Mouse (Mus musculus) thymus, postnatal 25 days (tissue): ENCODE data around the gene Znhit1.
"Not testable (repeated sequence)": the region's sequence is repeated elsewhere in the genome, so short reads cannot be mapped to it uniquely, and the experiment has no call there.

ENCODE experiments used
- DNase-seq: peaks from one replicate; pipeline ENCODE4 v3.0.0; 2022

The Znhit1 gene

DNA sequence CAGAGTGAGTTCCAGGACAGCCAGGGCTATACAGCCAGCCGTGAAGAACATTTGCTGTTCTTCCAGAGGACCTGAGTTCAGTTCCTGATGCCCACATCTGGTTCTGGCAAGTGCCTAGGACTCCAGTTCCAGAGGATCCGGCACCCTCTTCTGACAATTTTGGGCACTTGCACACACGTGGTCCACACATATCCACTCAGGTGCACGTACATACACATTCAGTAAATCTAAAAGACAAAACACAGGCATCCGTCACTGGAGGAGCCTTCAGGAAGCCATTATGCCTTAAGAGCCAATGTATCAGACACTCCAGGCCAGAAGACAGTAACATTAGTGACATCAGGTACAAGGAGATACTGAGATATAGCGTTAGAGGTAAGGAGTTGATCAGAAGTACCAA, 37.3 kb downstream of the Znhit1 start:
- no peak for DNase-seq

- DNase-seq = not testable (repeated sequence)
Observed at GRCm38 (mm10) chr5:136949551-136950336, 38.1 kb downstream of the Znhit1 start.

DNA sequence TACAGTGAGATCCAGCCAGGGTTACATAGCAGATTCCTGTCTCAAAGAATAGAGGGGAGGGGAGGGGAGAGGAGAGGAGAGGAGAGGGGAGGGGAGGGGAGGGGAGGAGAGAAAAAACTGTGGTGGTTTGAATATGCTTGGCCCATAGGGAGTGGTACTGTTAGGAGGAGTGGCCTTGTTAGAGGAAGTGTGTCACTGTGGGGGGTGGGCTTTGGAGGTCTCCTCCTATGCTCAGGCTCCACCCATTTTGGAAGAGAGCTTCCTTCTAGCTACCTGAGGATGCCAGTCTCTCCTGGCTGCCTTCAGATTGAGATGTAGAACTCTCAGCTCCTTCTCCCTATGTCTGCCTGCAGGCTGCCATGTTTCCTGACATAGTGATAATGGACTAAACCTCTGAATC, 39.9 kb downstream of the Znhit1 start:
- no peak for DNase-seq

- no peak for DNase-seq
Observed at GRCm38 (mm10) chr5:136945084-136945483, 42.7 kb downstream of the Znhit1 start.

- no peak for DNase-seq
Observed at GRCm38 (mm10) chr5:136943382-136943781, 44.4 kb downstream of the Znhit1 start.

DNA sequence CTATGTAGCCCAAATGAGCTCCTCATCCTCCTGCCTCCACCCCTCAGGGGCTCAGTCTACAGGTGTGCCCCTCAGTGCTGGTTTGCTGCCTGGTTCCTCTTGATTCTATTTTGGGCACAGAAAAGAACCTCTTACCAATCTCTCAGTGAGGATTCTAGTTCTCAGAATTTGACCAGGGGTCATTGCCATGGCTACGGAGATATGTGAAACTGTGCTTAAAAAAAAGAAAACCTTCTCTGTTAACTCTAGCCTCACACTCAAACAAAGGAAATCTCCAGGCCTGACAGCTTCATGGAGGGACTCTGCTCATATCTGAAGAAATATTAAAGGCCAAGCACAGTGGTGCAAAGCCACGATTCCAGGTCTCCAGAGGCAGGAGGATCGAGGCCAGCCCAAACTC, 45.0 kb downstream of the Znhit1 start:
- DNase-seq = no peak

GRCm38 (mm10) chr5:136940845-136941560, 46.8 kb downstream of the Znhit1 start:
- DNase-seq = no peak

DNA sequence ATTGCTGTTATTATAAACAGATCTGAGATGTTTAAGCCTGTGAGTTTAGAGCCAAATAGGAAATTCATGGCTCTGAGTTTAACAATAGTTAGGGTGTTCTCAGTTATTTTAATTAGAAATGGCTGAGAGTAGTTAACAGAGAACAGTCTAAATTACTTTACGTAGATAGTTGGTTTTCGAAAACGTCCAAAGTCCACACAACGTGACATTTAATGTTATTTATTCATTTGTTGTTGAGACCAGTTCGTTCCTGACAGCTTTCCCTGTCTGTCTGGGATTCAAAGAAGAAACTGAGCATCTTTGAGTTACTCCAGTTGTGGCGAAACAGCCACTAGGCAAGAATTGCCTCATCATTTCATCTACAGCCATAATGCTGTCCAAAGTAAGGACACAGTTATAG, 47.8 kb downstream of the Znhit1 start:
- DNase-seq = not testable (repeated sequence)

DNA sequence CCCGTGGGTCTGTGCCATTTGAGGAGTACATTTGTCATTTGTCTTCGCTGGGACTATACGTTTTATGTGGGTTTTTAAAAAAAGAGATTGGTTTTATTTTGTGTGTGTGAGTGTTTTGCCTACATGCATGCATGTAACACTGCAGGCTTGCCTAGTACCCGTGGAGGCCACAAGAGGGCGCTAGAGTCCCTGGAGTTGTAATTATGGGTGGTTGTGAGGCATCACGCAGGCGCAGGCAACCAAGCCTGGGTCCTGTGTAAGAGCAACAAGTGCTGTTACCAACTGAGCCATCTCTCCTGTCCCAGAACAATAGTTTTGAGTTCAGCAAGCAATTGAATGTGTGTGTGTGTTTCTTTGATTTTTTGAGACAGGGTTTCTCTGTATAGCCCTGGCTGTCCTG, 48.5 kb downstream of the Znhit1 start:
- peak; percentile 36 for DNase-seq

GRCm38 (mm10) chr5:136937621-136938020, 50.2 kb downstream of the Znhit1 start:
- DNase-seq = no peak

GRCm38 (mm10) chr5:136936750-136937149, 51.1 kb downstream of the Znhit1 start:
- DNase-seq = no peak

DNA sequence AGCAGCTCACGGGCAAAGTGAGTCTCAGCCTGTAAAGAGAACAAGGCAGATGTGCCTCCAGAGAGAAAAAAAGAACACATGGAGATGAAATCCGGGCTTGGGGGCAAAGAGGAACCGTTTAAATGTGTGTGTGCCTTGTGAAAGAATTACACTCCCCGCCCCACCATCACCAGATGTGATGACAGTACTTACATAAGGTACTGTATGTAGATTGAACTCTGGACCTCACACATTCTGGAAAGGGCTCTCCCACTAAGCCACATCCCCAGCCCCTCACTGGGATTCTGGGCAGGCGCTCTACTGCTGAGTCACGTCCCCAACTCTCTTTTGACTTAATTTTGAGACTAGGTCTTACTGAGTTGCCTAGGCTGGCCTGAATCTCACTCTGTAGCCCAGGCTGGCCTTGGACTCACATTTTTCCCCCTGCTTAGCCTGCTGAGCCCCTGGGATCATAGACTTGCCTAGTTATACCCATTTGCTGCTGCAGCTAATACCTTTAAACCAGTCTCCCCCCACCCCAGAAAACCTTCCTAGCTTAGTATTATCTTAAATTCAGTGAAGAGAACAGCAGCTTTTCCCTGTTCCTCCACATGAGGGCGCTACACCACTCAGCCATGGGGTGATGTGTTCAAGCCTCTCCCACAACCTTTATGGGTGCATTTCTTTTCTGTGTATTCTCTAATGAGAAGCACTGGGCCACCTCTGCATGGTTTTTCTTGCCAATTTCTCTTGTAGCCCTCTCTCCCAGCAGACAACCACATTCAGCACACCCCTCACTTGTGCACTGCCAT, 51.7 kb downstream of the Znhit1 start:
- DNase-seq = no peak

DNA sequence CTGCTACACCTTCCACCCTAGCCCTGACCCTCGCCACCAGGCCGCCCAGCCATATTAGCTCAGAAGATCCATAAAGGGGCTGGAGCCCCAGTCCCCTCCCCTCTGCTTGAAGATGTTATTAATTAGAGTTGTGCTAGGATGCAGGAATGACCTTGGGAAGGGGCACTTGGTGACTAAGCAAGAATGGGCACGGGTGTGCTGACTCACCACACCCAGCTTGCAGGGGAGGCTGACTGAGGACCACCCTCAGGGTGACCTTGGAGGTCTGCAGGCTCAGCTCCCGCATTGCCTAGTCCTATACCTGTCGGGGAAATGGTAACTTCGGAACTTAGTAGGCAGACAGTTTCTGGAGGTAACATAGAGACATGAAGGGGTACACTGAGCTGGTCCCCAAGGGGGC, 53.9 kb downstream of the Znhit1 start:
- DNase-seq = no peak

GRCm38 (mm10) chr5:136932956-136933355, 54.9 kb downstream of the Znhit1 start:
- no peak for DNase-seq
